Mouse (Mus musculus) CH12.LX (cell line): ENCODE data around the gene Sos2. TPM values are rescaled to one million over a fixed set of nuclear protein-coding genes. Genes with fewer than 3 reads are reported as not detected.

Experiments used
- DNase-seq: peaks from one replicate; pipeline ENCODE4 v3.0.0-alpha.2; 2013; ENCODE audit errors: extremely low read depth
- H3K27ac ChIP-seq: 2 replicates; pipeline ENCODE4 v1.5.1; 2012; ENCODE audit warnings: low read depth, mild to moderate bottlenecking, control low read depth, moderate library complexity; ENCODE audit not compliant: insufficient read depth
- H3K27me3 ChIP-seq: replicated peaks from 2 replicates; pipeline ENCODE3; 2012; ENCODE audit warnings: inconsistent platforms
- H3K36me3 ChIP-seq, 2 experiments: replicated peaks in 1 of 2; 2 replicates each; pipeline versions ENCODE3 to v1.6.1; 2012; ENCODE audit warnings: inconsistent platforms in 1 of 2, low read length in 1 of 2, mild to moderate bottlenecking in 1 of 2, mixed read lengths in 1 of 2, moderate library complexity in 1 of 2; ENCODE audit not compliant: control insufficient read depth in 1 of 2, insufficient read depth in 1 of 2
- H3K4me1 ChIP-seq, 2 experiments: 2 replicates each; pipeline ENCODE4 v1.6.1; 2012; ENCODE audit warnings: inconsistent platforms in 1 of 2, moderate library complexity in 1 of 2; ENCODE audit not compliant: insufficient read depth in 2 of 2, control insufficient read depth in 1 of 2
- H3K4me2 ChIP-seq: 2 replicates; pipeline ENCODE4 v1.6.1; 2012; ENCODE audit warnings: low read depth, mild to moderate bottlenecking, control low read depth; ENCODE audit not compliant: poor library complexity, insufficient read depth, severe bottlenecking
- H3K4me3 ChIP-seq, 3 experiments: fragments of 150-350 bp in 1 of 3; sonication (generic) in 1 of 3; replicated peaks in 1 of 3; 2 replicates each; pipeline versions ENCODE3 to v1.5.1; 2011 to 2012; ENCODE audit warnings: low read depth in 2 of 3, low read length in 2 of 3, mild to moderate bottlenecking in 2 of 3, moderate library complexity in 2 of 3, control low read depth in 1 of 3, improper control_type of control experiment in 1 of 3, inconsistent platforms in 1 of 3, mixed read lengths in 1 of 3; ENCODE audit not compliant: poor library complexity in 1 of 3
- H3K79me2 ChIP-seq: replicated peaks from 2 replicates; pipeline ENCODE4 v1.6.1; 2012; ENCODE audit warnings: mild to moderate bottlenecking, moderate library complexity; ENCODE audit not compliant: control insufficient read depth, poor library complexity, insufficient read depth, severe bottlenecking; ENCODE audit errors: extremely low read depth
- H3K9ac ChIP-seq: 2 replicates; pipeline ENCODE4 v1.6.1; 2012; ENCODE audit warnings: low read depth, mild to moderate bottlenecking, control low read depth, moderate library complexity; ENCODE audit not compliant: insufficient read depth
- H3K9me3 ChIP-seq: replicated peaks from 2 replicates; pipeline ENCODE3; 2012; ENCODE audit warnings: low read length, inconsistent platforms, mixed read lengths
- BHLHE40 ChIP-seq: IDR thresholded peaks from 2 replicates; pipeline ENCODE4 v1.6.1; 2011; ENCODE audit warnings: mild to moderate bottlenecking, low read depth, low read length, improper control_type of control experiment
- CHD1 ChIP-seq: IDR thresholded peaks from 2 replicates; pipeline ENCODE4 v1.6.1; 2012; ENCODE audit warnings: low read depth, low read length, improper control_type of control experiment, inconsistent platforms
- CTCF ChIP-seq, 2 experiments: IDR thresholded peaks in 1 of 2; conservative IDR thresholded peaks in 1 of 2; 2 replicates each; pipeline ENCODE4 v1.5.1; 2011 to 2012; ENCODE audit warnings: low read depth in 2 of 2, low read length in 2 of 2, improper control_type of control experiment in 1 of 2, inconsistent platforms in 1 of 2, mild to moderate bottlenecking in 1 of 2, moderate library complexity in 1 of 2
- EP300 ChIP-seq: IDR thresholded peaks from 2 replicates; pipeline ENCODE4 v1.6.1; 2011; ENCODE audit warnings: low read length, improper control_type of control experiment
- ETS1 ChIP-seq: conservative IDR thresholded peaks from 2 replicates; pipeline ENCODE4 v1.6.1; 2012; ENCODE audit warnings: low read depth, mild to moderate bottlenecking, inconsistent platforms, low read length, improper control_type of control experiment, moderate library complexity
- KAT2A ChIP-seq: IDR thresholded peaks from 2 replicates; pipeline ENCODE4 v1.6.1; 2012; ENCODE audit warnings: low read length, improper control_type of control experiment, inconsistent platforms; ENCODE audit not compliant: insufficient replicate concordance
- MAFK ChIP-seq: IDR thresholded peaks from 2 replicates; pipeline ENCODE4 v1.6.1; 2011; ENCODE audit warnings: low read length, improper control_type of control experiment; ENCODE audit not compliant: insufficient replicate concordance
- MAX ChIP-seq: IDR thresholded peaks from 2 replicates; pipeline ENCODE4 v1.6.1; 2011; ENCODE audit warnings: low read length, improper control_type of control experiment
- MAZ ChIP-seq: IDR thresholded peaks from 2 replicates; pipeline ENCODE4 v1.6.1; 2012; ENCODE audit warnings: low read depth, mild to moderate bottlenecking, inconsistent platforms, low read length, improper control_type of control experiment, moderate library complexity
- RAD21 ChIP-seq: IDR thresholded peaks from 2 replicates; pipeline ENCODE4 v1.6.1; 2011; ENCODE audit warnings: low read depth, mild to moderate bottlenecking, low read length, improper control_type of control experiment, moderate library complexity
- SMC3 ChIP-seq: IDR thresholded peaks from 2 replicates; pipeline ENCODE4 v1.6.1; 2011; ENCODE audit warnings: low read depth, low read length, improper control_type of control experiment
- UBTF ChIP-seq: IDR thresholded peaks from 2 replicates; pipeline ENCODE4 v1.6.1; 2012; ENCODE audit warnings: low read depth, mild to moderate bottlenecking, inconsistent platforms, low read length, improper control_type of control experiment, moderate library complexity
- USF2 ChIP-seq: conservative IDR thresholded peaks from 2 replicates; pipeline ENCODE4 v1.6.1; 2011; ENCODE audit warnings: low read depth, low read length, improper control_type of control experiment
- ZMIZ1 ChIP-seq: IDR thresholded peaks from 2 replicates; pipeline ENCODE4 v1.6.1; 2012; ENCODE audit warnings: low read depth, mild to moderate bottlenecking, inconsistent platforms, low read length, improper control_type of control experiment
- ZNF384 ChIP-seq: IDR thresholded peaks from 2 replicates; pipeline ENCODE4 v1.6.1; 2012; ENCODE audit warnings: low read depth, low read length, improper control_type of control experiment, inconsistent platforms
- dilution Hi-C: fragments of 300-500 bp; cut with MboI; formaldehyde crosslinking; loops from 2 replicates; pipeline ENCODE4 v1.14.3; 2020; ENCODE audit warnings: low sequenced_read_pairs; ENCODE audit not compliant: extremely low pct_unique_long_range_greater_than_20kb, extremely low pct_ligation_motif_present
- in situ Hi-C: fragments of 300-500 bp; cut with MboI; formaldehyde crosslinking; loops from 3 replicates; pipeline ENCODE4 v1.14.3; 2019; ENCODE audit warnings: low sequenced_read_pairs, low pct_ligation_motif_present, low pct_unique_long_range_greater_than_20kb, mixed read lengths
- polyA plus RNA-seq: library from polyadenylated mRNA; unstranded; fragments of >175 nt; gene quantifications from 2 replicates; pipeline ENCODE4 v1.2.1, GENCODE M21; 2012; ENCODE audit warnings: low read depth; ENCODE audit not compliant: insufficient read length
- total RNA-seq, 2 experiments: library from RNA; depleted of rRNA; stranded (reverse); fragments of 300-350 nt in 1 of 2; fragments of >200 nt in 1 of 2; gene quantifications; 2 replicates each; pipeline ENCODE4 v1.2.3; 2012 to 2014

Sos2 gene
- total and polyA plus RNA-seq, 3 experiments, result 7.9 to 10.3 (median 9.6) TPM

GRCm38 (mm10) chr12:69696746-69697145 is 15.1 kb upstream of the Sos2 start:
- TF ChIP-seq RAD21 (peak; percentile 84), UBTF (no peak), MAX (no peak), BHLHE40 (no peak), ETS1 (no peak), CTCF (conservative IDR thresholded peaks at IDR 0.05 in 1 of 2, IDR thresholded peaks at IDR 0.05 in 1 of 2; ENCODE audit: low read depth in 2 of 2, low read length in 2 of 2) (peak; percentile 46 to 84), ZNF384 (peak; percentile 41; the same call in 1 of the 2 replicates), MAZ (no peak), MAFK (no peak), ZMIZ1 (no peak), SMC3 (peak; percentile 58), EP300 (no peak), CHD1 (no peak)
- H3K4me1 ChIP-seq, result no peaks in the 10 kb centered on the region
- H3K27me3 ChIP-seq, result no peaks in the 10 kb centered on the region
- dilution Hi-C loops, result no loop called here
- in situ Hi-C loops, result loop anchor here (10.0 to 25.0 kb wide), 3 partner anchors 112 to 484 kb away; partner anchors contain the start of genes Gm49384, Nemf and Vcpkmt
- no peaks in the 10 kb centered on the region for H3K9me3 ChIP-seq
- peak; percentile 70 for DNase-seq
- peaks cover 11 to 57% of the 10 kb centered on the region in 2 experiments for H3K36me3 ChIP-seq
- H3K79me2 ChIP-seq, result no peaks in the 10 kb centered on the region
- H3K4me2 ChIP-seq, result no peak overlapping the region
- no peak overlapping the region for H3K9ac ChIP-seq
- H3K4me3 ChIP-seq, result no peak overlapping the region
- H3K27ac ChIP-seq, result no peak overlapping the region

- in situ Hi-C loops, result loop anchor here (10.0 to 25.0 kb wide), 3 partner anchors 109 to 481 kb away; partner anchors contain the start of genes Gm49384, Nemf and Vcpkmt
- H3K36me3 ChIP-seq, result peaks cover 7 to 36% of the 10 kb centered on the region in 2 experiments
- dilution Hi-C loops, result no loop called here
- H3K4me2 ChIP-seq, result no peak overlapping the region
- no peak overlapping the region for H3K27ac ChIP-seq
- no peak for DNase-seq
- TF ChIP-seq KAT2A (no peak), ETS1 (no peak), ZMIZ1 (no peak), USF2 (no peak)
- H3K27me3 ChIP-seq, result no peaks in the 10 kb centered on the region
- no peak overlapping the region for H3K4me3 ChIP-seq
- H3K4me1 ChIP-seq, result no peaks in the 10 kb centered on the region
- no peaks in the 10 kb centered on the region for H3K9me3 ChIP-seq
- H3K79me2 ChIP-seq, result no peaks in the 10 kb centered on the region
- no peak overlapping the region for H3K9ac ChIP-seq
Observed at GRCm38 (mm10) chr12:69693471-69693870, 11.8 kb upstream of the Sos2 start.
